Mouse (Mus musculus) myocyte (in vitro differentiated cells): ENCODE measurements around the gene Stk11. TPM values are rescaled to one million over a fixed set of nuclear protein-coding genes. Genes with fewer than 3 reads are reported as not detected.

Source experiments
- H3K27me3 ChIP-seq: one replicate; pipeline ENCODE4 v1.6.1; 2011; ENCODE audit not compliant: control insufficient read depth, insufficient read depth, insufficient read length
- H3K36me3 ChIP-seq: one replicate; pipeline ENCODE4 v1.6.1; 2011; ENCODE audit not compliant: control insufficient read depth, insufficient read depth
- H3K4me2 ChIP-seq: one replicate; pipeline ENCODE4 v1.6.1; 2011; ENCODE audit warnings: low read depth, control low read depth
- H3K4me3 ChIP-seq: one replicate; pipeline ENCODE4 v1.5.1; 2011; ENCODE audit warnings: mild to moderate bottlenecking, control low read depth, moderate library complexity
- H3K79me2 ChIP-seq: one replicate; pipeline ENCODE4 v1.6.1; 2011; ENCODE audit not compliant: control insufficient read depth, insufficient read depth
- H3ac ChIP-seq: one replicate; pipeline ENCODE4 v1.6.1; 2011; ENCODE audit not compliant: control insufficient read depth, insufficient read length
- CEBPB ChIP-seq: IDR thresholded peaks from 2 replicates; pipeline ENCODE4 v1.6.1; 2011; ENCODE audit warnings: mild to moderate bottlenecking, moderate library complexity; ENCODE audit not compliant: poor library complexity, insufficient read depth, severe bottlenecking
- E2F4 ChIP-seq: IDR thresholded peaks from one replicate; pipeline ENCODE4 v1.6.1; 2011; ENCODE audit warnings: mild to moderate bottlenecking, control low read depth, moderate library complexity; ENCODE audit not compliant: insufficient read depth
- MAX ChIP-seq: IDR thresholded peaks from one replicate; pipeline ENCODE4 v1.6.1; 2011; ENCODE audit warnings: low read depth, mild to moderate bottlenecking, control low read depth
- MYOD1 ChIP-seq, 3 experiments: IDR thresholded peaks; one replicate each; pipeline ENCODE4 v1.6.1; 2011; ENCODE audit warnings: control low read depth in 2 of 3, low read depth in 2 of 3, mild to moderate bottlenecking in 2 of 3, moderate library complexity in 1 of 3; ENCODE audit not compliant: insufficient read length in 2 of 3, control insufficient read depth in 1 of 3
- MYOG ChIP-seq, 3 experiments: IDR thresholded peaks; one replicate each; pipeline ENCODE4 v1.6.1; 2011; ENCODE audit warnings: control low read depth in 2 of 3, low read depth in 2 of 3, mild to moderate bottlenecking in 2 of 3; ENCODE audit not compliant: insufficient read length in 2 of 3, control insufficient read depth in 1 of 3, insufficient read depth in 1 of 3
- POLR2A ChIP-seq: IDR thresholded peaks from one replicate; pipeline ENCODE4 v1.6.1; 2011; ENCODE audit warnings: low read depth, mild to moderate bottlenecking, control low read depth, moderate library complexity; ENCODE audit not compliant: insufficient read length
- POLR2AphosphoS2 ChIP-seq: IDR thresholded peaks from one replicate; pipeline ENCODE4 v1.6.1; 2011; ENCODE audit warnings: low read depth, control low read depth; ENCODE audit not compliant: insufficient read length
- REST ChIP-seq: IDR thresholded peaks from one replicate; pipeline ENCODE4 v1.6.1; 2011; ENCODE audit warnings: mild to moderate bottlenecking, control low read depth, moderate library complexity; ENCODE audit not compliant: insufficient read depth, insufficient read length
- SRF ChIP-seq: IDR thresholded peaks from one replicate; pipeline ENCODE4 v1.6.1; 2011; ENCODE audit warnings: low read depth; ENCODE audit not compliant: control insufficient read depth, insufficient read length
- TCF12 ChIP-seq: IDR thresholded peaks from one replicate; pipeline ENCODE4 v1.6.1; 2011; ENCODE audit warnings: mild to moderate bottlenecking, control low read depth; ENCODE audit not compliant: poor library complexity, insufficient read depth, severe bottlenecking
- TCF3 ChIP-seq: IDR thresholded peaks from one replicate; pipeline ENCODE4 v1.6.1; 2011; ENCODE audit warnings: low read depth, control low read depth; ENCODE audit not compliant: insufficient read length
- USF1 ChIP-seq: IDR thresholded peaks from one replicate; pipeline ENCODE4 v1.6.1; 2011; ENCODE audit warnings: low read depth, mild to moderate bottlenecking, control low read depth, moderate library complexity
- polyA plus RNA-seq: library from polyadenylated mRNA; unstranded; fragments of >200 nt; fragmentation: generic; extraction: Trizol; gene quantifications from one replicate; pipeline ENCODE4 v1.2.1, GENCODE M21; 2012; ENCODE audit warnings: missing spikeins

Gene Stk11
- polyA plus RNA-seq, 1 experiment, result 150 TPM

- H3K79me2 ChIP-seq, result no peaks in the 10 kb centered on the region
- no peak overlapping the region for H3K4me3 ChIP-seq
- H3K27me3 ChIP-seq, result no peaks in the 10 kb centered on the region
- peaks cover 31% of the 10 kb centered on the region for H3K36me3 ChIP-seq
- no peak overlapping the region for H3K4me2 ChIP-seq
- no peak overlapping the region for H3ac ChIP-seq
- TF ChIP-seq USF1 (no peak), REST (no peak), E2F4 (no peak), MYOD1 (IDR thresholded peaks at IDR 0.05; ENCODE audit: control insufficient read depth in 1 of 3, insufficient read length in 2 of 3, low read depth in 2 of 3) (no peak), SRF (no peak), POLR2A (no peak), MAX (no peak), TCF3 (no peak), POLR2AphosphoS2 (no peak), CEBPB (no peak), MYOG (IDR thresholded peaks at IDR 0.05; ENCODE audit: control insufficient read depth in 1 of 3, insufficient read depth in 1 of 3, insufficient read length in 2 of 3, low read depth in 2 of 3) (no peak), TCF12 (no peak)
Observed at GRCm38 (mm10) chr10:80078366-80078765, 37.2 kb upstream of the Stk11 start.

- Histone ChIP-seq H3K4me2 (no peak overlapping the region), H3K36me3 (peaks cover 31% of the 10 kb centered on the region), H3K27me3 (no peaks in the 10 kb centered on the region), H3ac (no peak overlapping the region), H3K4me3 (no peak overlapping the region), H3K79me2 (no peaks in the 10 kb centered on the region)
- TF ChIP-seq MYOG (IDR thresholded peaks at IDR 0.05; ENCODE audit: control insufficient read depth in 1 of 3, insufficient read depth in 1 of 3, insufficient read length in 2 of 3, low read depth in 2 of 3) (peak in 1 of 3 experiments; percentile 39), CEBPB (no peak)
Observed at GRCm38 (mm10) chr10:80080396-80081070, 35.1 kb upstream of the Stk11 start.

GRCm38 (mm10) chr10:80081075-80081474, 34.5 kb upstream of the Stk11 start:
- no peak overlapping the region for H3ac ChIP-seq
- no peaks in the 10 kb centered on the region for H3K79me2 ChIP-seq
- no peak overlapping the region for H3K4me3 ChIP-seq
- H3K4me2 ChIP-seq, result no peak overlapping the region
- no peak for TF ChIP-seq MAX
- no peak for TF ChIP-seq MYOG (IDR thresholded peaks at IDR 0.05; ENCODE audit: control insufficient read depth in 1 of 3, insufficient read depth in 1 of 3, insufficient read length in 2 of 3, low read depth in 2 of 3)
- no peak for TF ChIP-seq USF1
- no peak for TF ChIP-seq E2F4
- no peak for TF ChIP-seq POLR2AphosphoS2
- no peak for TF ChIP-seq CEBPB
- TF ChIP-seq TCF12, result no peak
- H3K27me3 ChIP-seq, result no peaks in the 10 kb centered on the region
- H3K36me3 ChIP-seq, result peaks cover 31% of the 10 kb centered on the region

- no peaks in the 10 kb centered on the region for H3K27me3 ChIP-seq
- H3K36me3 ChIP-seq, result peaks cover 24% of the 10 kb centered on the region
- H3K4me2 ChIP-seq, result no peak overlapping the region
- peaks cover 29% of the 10 kb centered on the region for H3K79me2 ChIP-seq
- no peak overlapping the region for H3ac ChIP-seq
- H3K4me3 ChIP-seq, result no peak overlapping the region
- no peak for TF ChIP-seq POLR2AphosphoS2
- TF ChIP-seq MYOD1 (IDR thresholded peaks at IDR 0.05; ENCODE audit: control insufficient read depth in 1 of 3, insufficient read length in 2 of 3, low read depth in 2 of 3), result no peak
- TF ChIP-seq MYOG (IDR thresholded peaks at IDR 0.05; ENCODE audit: control insufficient read depth in 1 of 3, insufficient read depth in 1 of 3, insufficient read length in 2 of 3, low read depth in 2 of 3), result no peak
- no peak for TF ChIP-seq SRF
- no peak for TF ChIP-seq E2F4
- TF ChIP-seq MAX, result no peak
- no peak for TF ChIP-seq CEBPB
- no peak for TF ChIP-seq REST
- TF ChIP-seq POLR2A, result no peak
- no peak for TF ChIP-seq TCF12
- no peak for TF ChIP-seq USF1
- no peak for TF ChIP-seq TCF3
Observed at GRCm38 (mm10) chr10:80084817-80085487, 30.7 kb upstream of the Stk11 start.
